Mouse (Mus musculus): Measurements from ENCODE around the gene Akap1.
A peak's percentile ranks its signal among the peaks of the same experiment; 100 is the strongest.

GRCm38 (mm10) chr11:88822991-88823390, 41.4 kb downstream of the Akap1 start:
- peak; percentile 87 for TF ChIP-seq CTCF (IDR thresholded peaks at IDR 0.05; ENCODE audit: low read depth)
- no peak for TF ChIP-seq EP300 (IDR thresholded peaks at IDR 0.05; ENCODE audit: low read depth)

All from liver, embryonic 14.5 days (tissue).